Mouse (Mus musculus) heart, postnatal 36 days (tissue): Measurements from ENCODE around the gene Prm3. TPM values are rescaled to one million over a fixed set of nuclear protein-coding genes. Genes with fewer than 3 reads are reported as not detected.

ENCODE experiments used
- DNase-seq, 2 experiments: peaks; one replicate each; pipeline ENCODE4 v3.0.0; 2021 to 2022
- intact Hi-C: fragments of 180-260 bp; cut with DNase I; formaldehyde crosslinking; loops from one replicate; pipeline ENCODE4 v1.15.1; 2025
- total RNA-seq, 2 experiments: library from RNA; stranded (reverse); gene quantifications; 2 replicates each; pipeline ENCODE4 v1.2.3; 2021

Prm3 gene
- not detected for total RNA-seq

DNA sequence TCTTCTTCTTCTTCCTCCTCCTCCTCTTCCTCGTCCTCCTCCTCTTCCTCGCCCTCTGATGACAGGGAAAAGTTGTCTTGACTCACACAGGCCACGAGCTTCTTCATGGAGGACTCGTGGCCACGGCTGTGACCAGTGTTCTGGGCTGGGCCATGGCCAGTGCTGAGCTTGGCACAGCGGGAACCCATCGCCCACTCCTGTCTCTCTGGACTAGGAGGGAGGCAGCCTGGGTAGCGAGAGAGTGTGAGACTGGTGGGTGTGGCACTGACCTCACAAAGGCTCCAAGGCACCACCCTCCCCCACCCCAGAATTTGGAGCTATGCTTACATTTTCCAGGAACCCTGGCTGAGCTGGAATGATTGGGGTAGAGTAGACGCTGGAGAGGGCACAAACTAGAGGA lies at the start of gene Prm3:
Prm3 (minus strand) TSS at position 213 of the 400 bp plus-strand sequence.
- no peak for DNase-seq
- intact Hi-C loops = no loop called here

DNA sequence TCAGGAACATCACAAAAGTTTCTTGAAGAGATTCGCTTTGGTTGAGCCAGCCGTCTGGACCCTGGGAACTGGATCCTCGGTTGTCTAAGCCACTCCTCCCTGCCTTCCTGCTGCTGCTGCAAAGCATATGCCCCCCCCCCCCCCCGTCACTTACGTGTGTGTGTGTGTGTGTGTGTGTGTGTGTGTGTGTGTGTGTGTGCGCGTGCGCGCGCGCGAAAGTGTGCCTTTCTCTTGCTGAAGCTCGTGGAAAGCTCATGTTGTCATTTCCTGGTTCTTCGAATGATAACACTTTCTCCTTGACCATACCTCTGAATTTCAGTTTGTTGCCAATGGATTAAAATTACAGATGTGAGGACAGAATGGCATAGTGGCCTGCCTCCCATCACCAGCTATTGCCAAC lies 49.3 kb upstream of the Prm3 start:
- DNase-seq = no peak
- intact Hi-C loops = no loop called here

DNA sequence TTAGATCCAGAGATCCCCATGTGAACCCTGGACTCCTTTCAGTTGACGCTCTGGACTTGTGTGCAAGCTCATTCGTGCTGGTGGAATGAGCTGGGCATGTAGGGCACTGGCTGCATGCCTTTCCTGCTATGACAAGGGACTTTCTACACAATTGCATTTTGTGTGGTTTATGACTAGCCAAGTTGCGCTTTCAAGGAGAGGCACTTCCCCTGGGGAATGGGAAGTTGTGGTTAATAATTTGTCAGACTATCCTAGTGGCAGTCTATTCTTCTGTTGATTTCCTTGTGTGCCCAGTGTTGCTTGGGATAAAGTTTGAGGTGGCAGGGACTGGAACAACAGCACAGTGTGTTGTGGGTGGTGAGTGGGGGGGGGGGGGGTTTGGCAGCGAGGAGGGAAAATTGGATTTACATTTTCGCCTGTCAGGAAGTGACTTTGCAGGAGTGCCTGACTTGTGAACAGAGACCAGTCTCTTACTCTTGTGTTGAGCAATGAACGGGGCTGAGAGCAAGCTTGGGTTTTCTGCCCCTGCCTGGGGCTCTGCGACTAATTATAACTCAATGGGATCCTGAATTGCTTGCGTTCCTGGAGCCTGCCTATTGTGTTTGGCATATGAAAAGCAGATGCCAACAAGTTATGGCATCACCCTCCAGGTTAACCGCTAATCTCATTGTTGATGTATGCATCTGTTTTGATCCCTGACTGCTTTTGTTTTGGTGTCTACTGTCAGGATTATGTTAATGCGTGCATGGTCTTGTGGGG lies 48.0 kb upstream of the Prm3 start:
- intact Hi-C loops = no loop called here
- DNase-seq = no peak

DNA sequence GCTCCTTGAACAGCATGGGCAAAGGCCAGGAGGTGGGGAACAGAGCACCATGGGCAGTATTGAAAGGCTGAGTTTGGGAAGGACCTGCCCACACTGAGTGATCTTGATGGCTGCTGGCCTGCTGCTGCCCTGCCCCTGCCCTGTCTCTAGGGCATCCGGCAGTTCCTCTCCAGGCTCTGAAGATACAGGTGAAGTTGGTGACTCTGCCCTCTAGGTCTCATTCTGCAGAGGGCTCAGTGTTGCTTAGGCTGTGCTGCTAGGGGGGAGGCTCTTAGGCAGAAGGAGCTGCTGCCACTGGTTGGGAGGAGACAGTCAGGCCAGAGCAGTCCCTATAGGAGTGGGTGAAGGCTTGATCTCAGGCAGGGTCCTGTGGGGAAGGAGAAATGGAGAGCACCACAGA lies 47.2 kb upstream of the Prm3 start:
- intact Hi-C loops = no loop called here
- no peak for DNase-seq

DNA sequence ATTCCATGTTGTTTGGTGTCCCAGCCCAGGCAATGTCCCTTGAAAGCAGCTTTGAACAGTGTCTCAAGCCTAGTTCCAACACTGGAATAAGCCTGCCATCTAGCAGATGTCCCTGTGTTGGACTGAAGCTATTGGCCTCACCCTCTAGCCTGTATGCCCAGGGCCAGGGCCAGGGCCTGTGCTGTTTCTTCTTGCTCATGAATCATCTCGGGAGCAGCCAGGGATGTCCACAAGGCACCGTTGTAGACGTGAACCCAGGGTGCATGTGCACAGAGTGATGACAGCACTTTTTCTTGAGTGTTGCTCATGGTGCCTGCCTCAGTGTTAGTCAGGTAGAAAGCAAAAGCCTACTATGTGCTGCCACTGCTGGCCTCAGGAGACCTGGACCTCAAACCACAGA lies 46.5 kb upstream of the Prm3 start:
- intact Hi-C loops = no loop called here
- no peak for DNase-seq

DNA sequence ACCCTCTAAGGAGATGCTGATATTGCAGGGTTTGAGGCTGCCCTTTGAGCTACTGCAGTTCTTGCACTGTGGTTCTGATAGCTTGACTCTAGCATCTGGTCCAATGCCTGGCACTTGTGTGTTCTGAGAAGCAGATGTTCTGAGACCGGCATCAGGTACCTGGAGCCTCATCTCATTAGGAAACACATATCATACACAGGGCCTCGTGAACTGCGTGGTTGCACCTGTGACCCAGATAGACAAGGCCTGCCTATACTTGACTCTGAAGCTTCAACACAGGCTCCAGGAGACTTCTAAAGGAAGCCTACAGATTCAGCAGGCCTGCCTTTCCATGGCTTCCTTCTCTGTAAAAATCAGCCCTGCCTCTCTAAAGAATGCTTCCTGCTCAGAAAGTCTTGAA lies 45.7 kb upstream of the Prm3 start:
- DNase-seq = no peak
- intact Hi-C loops = no loop called here

DNA sequence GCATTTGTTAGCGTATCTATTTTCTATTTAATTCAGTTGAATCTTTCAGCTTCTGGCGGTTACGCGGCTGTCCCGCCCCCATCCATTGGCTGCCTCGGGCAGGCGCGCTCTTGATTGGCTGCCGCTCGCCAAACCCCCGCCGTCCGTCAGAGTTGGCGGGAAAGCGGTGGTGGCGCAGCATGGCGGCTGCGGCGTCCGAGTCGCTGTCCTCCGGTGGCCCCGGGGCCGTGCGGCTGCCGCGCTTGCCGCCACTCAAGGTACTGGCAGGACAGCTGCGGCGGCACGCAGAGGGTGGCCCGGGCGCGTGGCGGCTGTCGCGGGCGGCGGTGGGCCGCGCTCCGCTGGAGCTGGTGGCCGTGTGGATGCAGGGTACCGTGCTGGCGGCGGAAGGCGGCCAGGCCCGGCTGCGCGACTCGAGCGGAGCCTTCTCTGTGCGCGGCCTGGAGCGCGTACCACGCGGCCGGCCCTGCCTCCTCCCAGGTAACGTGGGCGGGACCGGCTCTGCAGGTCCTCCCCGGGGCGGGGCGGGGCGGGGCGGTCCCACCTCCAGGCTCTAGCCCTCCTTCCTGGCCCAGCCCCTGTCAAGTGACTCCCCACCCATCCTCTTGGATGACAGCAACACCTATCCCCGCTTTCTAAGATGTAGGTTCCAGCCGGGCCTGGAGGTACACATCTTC lies 44.3 kb upstream of the Prm3 start, which contains the start of gene Rmi2:
Rmi2 (plus strand) TSS at position 149 of the 677 bp plus-strand sequence.
- intact Hi-C loops = no loop called here

DNA sequence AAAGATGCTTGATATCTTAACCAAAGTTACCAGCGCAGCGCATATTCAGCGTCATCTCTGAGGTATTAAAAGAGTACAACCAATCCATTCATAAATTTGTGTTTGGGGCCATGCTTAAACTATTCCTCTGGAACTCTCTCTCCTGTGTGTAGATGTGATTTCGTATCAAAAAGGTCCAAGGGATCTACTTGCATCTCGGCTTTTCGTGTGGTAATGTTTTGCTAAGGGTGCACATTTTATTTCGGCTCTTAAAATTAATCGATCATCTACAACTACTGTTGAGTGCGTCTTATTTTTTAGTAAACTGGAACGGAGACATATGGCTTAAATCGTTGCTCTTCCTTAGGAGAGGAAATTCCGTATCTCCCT lies 43.8 kb upstream of the Prm3 start:
- intact Hi-C loops = no loop called here
- no peak for DNase-seq

More for the DNA sequence above, 44.3 kb upstream of the Prm3 start, which contains the start of gene Rmi2:
- DNase-seq = peak; percentile 86 to 87

DNA sequence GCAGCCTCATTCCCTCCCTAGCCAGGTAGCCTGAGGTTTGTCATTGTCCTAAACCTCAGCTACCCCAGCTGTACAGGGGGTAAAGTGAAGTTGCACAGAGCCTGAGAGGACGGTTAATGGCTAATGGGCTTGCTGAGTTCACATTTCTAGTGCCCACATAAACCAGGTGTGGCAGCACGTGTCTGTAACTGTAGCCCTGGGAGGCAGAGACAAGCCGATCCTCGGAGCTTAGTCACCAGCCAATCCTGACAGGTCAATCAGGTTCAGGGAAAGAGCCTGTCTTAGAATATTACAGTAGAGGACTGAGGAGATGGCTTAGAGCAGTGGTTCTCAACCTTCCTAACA lies 37.7 kb upstream of the Prm3 start:
- intact Hi-C loops = no loop called here
- DNase-seq = no peak

DNA sequence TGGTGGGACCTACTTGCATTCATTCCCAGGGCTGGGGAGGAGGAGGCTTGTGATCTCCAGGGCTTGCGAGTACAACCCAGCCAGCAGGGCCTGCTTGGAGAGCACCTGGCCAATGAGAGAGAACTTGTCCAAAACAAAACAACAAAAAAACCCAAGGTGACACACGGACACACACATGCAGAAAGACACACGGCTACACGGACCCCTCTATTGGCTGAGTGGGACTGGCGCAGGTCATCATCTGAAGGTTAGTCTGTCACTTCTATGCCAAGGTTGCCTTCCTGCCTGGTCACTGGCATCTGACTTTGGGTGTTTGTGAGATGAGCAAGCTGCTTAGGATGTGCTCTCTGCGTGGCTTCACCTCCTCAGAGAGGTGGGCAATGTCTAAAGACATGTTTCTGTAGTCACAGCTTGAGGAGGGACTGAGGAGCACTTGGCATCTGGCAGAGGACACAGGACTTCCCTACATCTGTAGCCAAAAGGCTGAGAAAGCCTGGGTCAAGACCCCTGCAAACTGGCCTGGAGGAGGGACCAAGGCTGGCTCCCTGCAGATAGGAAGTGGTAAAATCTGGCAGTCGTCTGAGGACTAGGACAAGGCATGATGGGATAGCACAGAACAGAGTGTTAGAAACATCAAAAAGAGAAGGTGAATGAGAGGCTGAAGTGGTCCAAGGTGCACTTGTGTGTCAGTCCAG lies 37.2 kb upstream of the Prm3 start:
- no peak for DNase-seq
- intact Hi-C loops = no loop called here

DNA sequence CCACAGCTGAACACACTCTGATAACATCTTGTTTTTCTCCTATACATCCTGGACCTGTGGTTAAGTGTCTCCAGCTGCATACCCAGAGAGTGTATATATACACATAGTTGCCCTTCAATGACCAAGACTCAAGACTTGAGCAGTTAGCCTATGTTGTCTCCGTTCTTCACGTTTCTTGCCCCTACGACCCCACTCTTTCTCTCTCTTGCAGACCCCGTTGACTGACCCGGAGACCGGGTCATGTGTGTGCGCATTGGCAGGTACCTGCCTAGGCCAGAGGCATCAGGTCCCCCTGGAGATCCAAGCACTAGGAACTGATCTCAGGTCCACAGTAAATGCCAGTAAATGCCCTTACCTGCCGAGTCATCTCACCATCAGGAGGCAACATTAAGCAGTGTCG lies 36.6 kb upstream of the Prm3 start:
- intact Hi-C loops = no loop called here
- DNase-seq = no peak

DNA sequence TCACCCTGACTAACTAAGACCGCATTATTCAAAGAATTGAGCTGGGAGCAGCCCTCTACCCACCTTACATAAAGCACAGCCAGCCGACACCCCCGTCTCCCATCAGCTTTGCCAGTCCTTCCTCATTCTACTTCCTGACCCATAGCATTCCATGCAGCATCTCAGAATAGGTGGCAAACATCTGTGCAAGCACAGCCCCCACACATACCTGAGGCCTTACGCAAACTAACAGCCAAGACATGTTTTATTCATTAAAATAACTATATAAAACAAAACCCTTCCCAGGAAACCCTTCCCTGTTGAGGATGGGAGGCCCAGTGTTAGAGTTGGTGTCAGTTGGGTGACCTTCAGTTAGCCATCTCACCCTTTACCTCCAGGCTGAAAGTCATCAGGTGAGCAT lies 35.1 kb upstream of the Prm3 start:
- DNase-seq = no peak

DNA sequence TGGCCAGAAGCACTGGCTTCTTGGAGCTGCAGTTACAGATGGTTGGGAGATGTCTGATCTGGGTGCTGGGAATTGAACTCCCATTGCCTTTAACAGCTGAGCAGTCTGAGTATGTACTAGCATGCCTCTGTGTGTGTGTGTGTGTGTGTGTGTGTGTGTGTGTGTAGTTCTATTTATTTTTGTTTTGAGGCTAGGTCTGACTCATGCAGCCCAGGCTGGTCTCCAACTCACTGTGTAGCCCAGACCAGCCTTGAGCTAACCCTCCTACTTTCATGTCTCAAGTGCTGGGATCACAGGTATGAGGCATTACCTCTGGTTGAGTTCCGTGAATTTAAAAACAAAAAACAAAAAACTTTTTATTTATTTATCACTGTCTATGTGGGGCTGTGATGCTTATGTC lies 33.8 kb upstream of the Prm3 start:
- intact Hi-C loops = no loop called here
- no peak for DNase-seq

More for the DNA sequence above, 35.1 kb upstream of the Prm3 start:
- intact Hi-C loops = no loop called here

DNA sequence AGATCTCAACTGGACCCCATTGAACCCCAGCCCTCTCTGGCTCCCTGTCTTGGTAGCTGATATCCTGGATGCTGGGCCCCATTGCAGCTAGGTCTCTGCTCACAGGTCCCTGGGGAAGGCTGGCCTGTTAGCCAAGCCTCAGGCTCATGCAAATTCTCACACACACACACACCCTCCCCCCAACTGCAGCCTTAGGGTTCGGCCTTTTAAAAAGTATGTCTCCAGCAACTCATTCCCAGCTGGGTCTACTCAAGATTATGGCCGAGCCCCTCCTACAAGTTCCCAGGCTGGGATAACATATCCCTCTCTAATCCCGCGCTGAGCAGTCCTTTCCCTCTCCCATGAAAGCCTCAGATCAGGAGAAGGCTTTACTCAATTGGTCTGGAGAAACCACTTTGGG lies 30.7 kb upstream of the Prm3 start:
- no peak for DNase-seq
- intact Hi-C loops = no loop called here

DNA sequence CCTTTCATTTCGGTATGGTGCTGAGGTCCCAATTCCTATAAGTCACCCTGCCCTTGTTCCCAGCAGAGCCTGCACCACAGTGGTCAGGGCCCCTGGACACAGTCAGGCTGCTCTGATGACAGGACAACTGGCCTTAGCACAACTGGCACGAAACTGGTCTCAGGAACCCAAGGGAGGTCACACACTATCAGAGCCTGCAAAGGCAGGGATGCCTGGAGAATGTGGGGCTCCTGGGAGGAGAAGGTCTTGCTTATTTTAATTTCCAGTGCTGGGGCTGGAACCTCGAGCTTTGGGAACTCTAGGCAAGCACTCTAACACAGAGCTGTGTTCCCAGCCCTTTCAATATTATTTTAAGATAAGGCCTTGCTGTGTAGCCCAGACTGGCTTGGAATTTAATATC lies 29.3 kb upstream of the Prm3 start:
- peak in 1 of 2 experiments; percentile 32 for DNase-seq
- intact Hi-C loops = no loop called here

DNA sequence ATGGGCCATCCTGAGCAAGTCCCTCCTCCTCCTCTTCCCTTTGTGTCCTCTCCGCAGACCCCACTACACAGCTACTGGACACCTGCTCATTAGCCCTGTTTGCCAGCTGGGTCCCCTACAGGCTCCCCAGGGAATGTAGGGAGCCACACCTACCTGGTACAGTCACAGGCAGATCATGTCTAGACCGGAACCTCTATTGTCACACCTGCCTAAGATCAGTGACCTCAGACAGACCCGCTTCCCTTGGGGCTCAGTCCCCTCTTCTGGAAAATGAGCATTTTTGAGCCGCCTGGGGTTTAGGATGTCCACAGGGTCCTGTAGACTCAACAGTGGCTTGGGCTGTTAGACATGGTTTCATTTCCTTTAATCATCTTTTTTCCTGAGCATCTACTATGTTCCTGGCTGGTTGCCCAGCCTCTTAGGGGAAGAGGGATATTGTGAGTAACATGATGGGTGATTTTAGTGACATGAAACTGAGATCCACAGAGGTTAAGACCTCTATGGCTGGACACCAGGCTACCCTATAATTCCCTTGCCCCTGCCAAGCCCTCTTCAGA lies 27.9 kb upstream of the Prm3 start:
- DNase-seq = no peak
- intact Hi-C loops = no loop called here

DNA sequence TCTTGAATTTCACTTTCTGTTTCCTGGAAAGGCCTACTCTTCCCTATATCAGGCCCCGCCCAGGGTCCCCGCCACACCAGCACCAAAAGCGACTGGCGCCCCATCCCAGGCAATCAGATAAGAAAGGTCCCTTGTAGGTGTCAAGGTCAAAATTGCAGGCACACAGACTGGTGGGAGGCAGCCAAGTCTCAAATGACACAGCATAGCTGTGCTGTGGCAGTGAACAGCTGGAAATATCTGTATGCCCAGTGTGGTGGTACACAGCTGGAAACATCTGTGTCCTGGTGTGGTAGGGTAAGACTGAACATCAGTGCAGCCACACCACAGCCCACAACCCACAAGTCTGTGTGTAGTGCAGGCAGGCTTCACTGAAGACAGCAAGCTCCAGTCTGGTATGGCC lies 24.1 kb upstream of the Prm3 start:
- no peak for DNase-seq
- intact Hi-C loops = no loop called here

DNA sequence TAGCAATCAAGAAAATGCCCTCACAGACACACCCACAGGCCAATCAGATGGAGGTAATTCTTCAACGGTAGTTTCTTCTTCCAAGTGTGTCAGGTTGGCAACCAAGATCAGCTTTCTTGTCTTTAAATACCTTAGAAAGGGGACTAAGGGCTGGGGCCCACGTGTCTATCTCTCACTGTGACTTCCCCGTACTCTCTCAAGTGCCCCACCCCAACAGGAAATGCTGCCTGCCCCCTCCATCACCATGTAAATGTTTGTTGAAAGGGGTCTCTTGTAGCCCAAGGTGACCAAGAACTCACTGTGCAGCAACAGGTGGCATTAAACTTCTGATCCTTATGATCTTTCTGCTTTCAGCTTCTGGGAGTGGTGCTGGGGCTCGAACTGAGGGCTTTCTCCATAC lies 23.0 kb upstream of the Prm3 start:
- intact Hi-C loops = no loop called here

DNA sequence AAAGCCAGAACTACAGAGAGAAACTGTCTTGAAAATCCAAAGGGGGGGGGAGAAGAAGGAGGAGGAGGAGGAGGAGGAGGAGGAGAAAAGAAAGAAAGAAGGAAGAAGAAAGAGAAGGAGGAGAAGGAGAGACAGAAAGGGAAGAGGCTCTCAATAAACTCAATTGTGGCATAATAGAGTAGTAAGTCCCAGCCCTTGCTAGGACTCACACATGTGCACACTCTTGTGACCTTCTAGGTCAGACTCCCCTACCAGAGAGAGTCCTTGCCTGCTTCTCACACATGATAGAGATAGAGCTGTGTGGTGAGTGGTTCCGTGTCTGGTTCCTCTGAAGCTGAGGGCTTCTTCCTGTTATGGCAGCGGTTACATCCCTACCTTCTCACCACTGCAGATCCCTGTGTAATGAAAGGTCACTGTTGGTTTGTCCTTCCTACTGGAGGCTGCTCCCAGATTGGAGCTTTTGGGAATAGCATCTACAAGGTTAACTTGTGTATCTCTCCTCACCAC lies 22.2 kb upstream of the Prm3 start, which contains the start of gene Gm11172:
Gm11172 (plus strand) TSS at position 51 of the 507 bp plus-strand sequence.
- no peak for DNase-seq

More for the DNA sequence above, 23.0 kb upstream of the Prm3 start:
- DNase-seq = no peak

DNA sequence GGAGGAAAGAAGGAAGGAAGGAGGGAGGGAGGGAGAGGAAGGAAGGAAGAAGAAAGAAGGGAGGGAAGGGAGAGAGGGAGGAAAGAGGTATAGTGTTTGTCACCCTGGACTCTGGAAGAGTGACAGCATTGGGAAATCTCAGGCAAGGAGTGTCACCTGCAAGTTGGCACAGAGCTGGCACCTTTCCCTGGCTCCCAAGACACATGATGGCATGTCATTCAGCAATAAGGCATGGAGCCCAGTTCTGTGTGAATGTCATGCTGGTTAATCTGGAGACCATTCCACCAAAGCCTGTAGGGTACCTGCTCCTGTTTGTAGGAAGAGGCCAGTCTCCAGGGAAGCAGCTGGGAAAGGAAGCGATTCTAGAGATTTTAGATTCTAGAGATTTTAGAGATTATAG lies 19.7 kb upstream of the Prm3 start:
- DNase-seq = no peak
- intact Hi-C loops = no loop called here

More for the DNA sequence above, 22.2 kb upstream of the Prm3 start, which contains the start of gene Gm11172:
- intact Hi-C loops = no loop called here
